Mouse (Mus musculus) MEL (cell line): Measurements from ENCODE around the gene Gapdh. TPM values are rescaled to one million over a fixed set of nuclear protein-coding genes. Genes with fewer than 3 reads are reported as not detected.

Experiments
- DNase-seq: peaks from one replicate; pipeline ENCODE4 v3.0.0; 2011; ENCODE audit warnings: low read depth, low spot score
- H3K27ac ChIP-seq: 2 replicates; pipeline ENCODE4 v1.5.1; 2012; ENCODE audit warnings: low read depth, mild to moderate bottlenecking, control low read depth, low read length, moderate library complexity; ENCODE audit not compliant: control insufficient read depth
- H3K27me3 ChIP-seq, 2 experiments: fragments of 150-350 bp in 1 of 2; sonication (generic) in 1 of 2; 2 replicates each; pipeline ENCODE4 v1.6.1; 2012; ENCODE audit warnings: low read length in 2 of 2, mild to moderate bottlenecking in 2 of 2, improper control_type of control experiment in 1 of 2, moderate library complexity in 1 of 2; ENCODE audit not compliant: insufficient read depth in 2 of 2, control insufficient read depth in 1 of 2
- H3K36me3 ChIP-seq, 2 experiments: 2 replicates each; pipeline ENCODE4 v1.6.1; 2012 to 2014; ENCODE audit warnings: low read length in 2 of 2, improper control_type of control experiment in 1 of 2, inconsistent platforms in 1 of 2, mild to moderate bottlenecking in 1 of 2; ENCODE audit not compliant: insufficient read depth in 2 of 2, control insufficient read depth in 1 of 2
- H3K4me1 ChIP-seq, 2 experiments: fragments of 150-350 bp in 1 of 2; sonication (generic) in 1 of 2; 2 replicates each; pipeline ENCODE4 v1.6.1; 2012; ENCODE audit warnings: low read length in 2 of 2, improper control_type of control experiment in 1 of 2, mild to moderate bottlenecking in 1 of 2; ENCODE audit not compliant: insufficient read depth in 2 of 2, control insufficient read depth in 1 of 2
- H3K4me3 ChIP-seq, 2 experiments: fragments of 150-350 bp in 1 of 2; sonication (generic) in 1 of 2; 2 replicates each; pipeline ENCODE4 v1.5.1; 2012; ENCODE audit warnings: low read depth in 2 of 2, low read length in 2 of 2, mild to moderate bottlenecking in 2 of 2, moderate library complexity in 2 of 2, control low read depth in 1 of 2, improper control_type of control experiment in 1 of 2; ENCODE audit not compliant: control insufficient read depth in 1 of 2, insufficient read depth in 1 of 2
- H3K79me2 ChIP-seq: 2 replicates; pipeline ENCODE4 v1.6.1; 2012; ENCODE audit warnings: mild to moderate bottlenecking, low read length, moderate library complexity; ENCODE audit not compliant: control insufficient read depth, poor library complexity, insufficient read depth
- H3K9ac ChIP-seq: 2 replicates; pipeline ENCODE4 v1.6.1; 2012; ENCODE audit warnings: low read depth, mild to moderate bottlenecking, control low read depth, low read length, moderate library complexity; ENCODE audit not compliant: control insufficient read depth, poor library complexity, severe bottlenecking
- H3K9me3 ChIP-seq: fragments of 150-350 bp; sonication (generic); replicated peaks from 2 replicates; pipeline ENCODE4 v1.6.1; 2012; ENCODE audit warnings: mild to moderate bottlenecking, low read length, improper control_type of control experiment, moderate library complexity; ENCODE audit not compliant: insufficient read depth
- BHLHE40 ChIP-seq: IDR thresholded peaks from 2 replicates; pipeline ENCODE4 v1.6.1; 2012; ENCODE audit warnings: low read depth, mild to moderate bottlenecking, inconsistent platforms, low read length, improper control_type of control experiment, borderline replicate concordance
- CHD2 ChIP-seq: IDR thresholded peaks from 2 replicates; pipeline ENCODE4 v1.6.1; 2011; ENCODE audit warnings: low read length, improper control_type of control experiment
- CTCF ChIP-seq, 3 experiments: IDR thresholded peaks in 2 of 3; conservative IDR thresholded peaks in 1 of 3; 2 replicates each; pipeline ENCODE4 v1.5.1; 2011 to 2012; ENCODE audit warnings: low read length in 3 of 3, low read depth in 2 of 3, mild to moderate bottlenecking in 2 of 3, improper control_type of control experiment in 1 of 3, inconsistent platforms in 1 of 3, mixed read lengths in 1 of 3, moderate library complexity in 1 of 3; ENCODE audit not compliant: control insufficient read depth in 1 of 3, insufficient read depth in 1 of 3, poor library complexity in 1 of 3, severe bottlenecking in 1 of 3
- E2F4 ChIP-seq: IDR thresholded peaks from 2 replicates; pipeline ENCODE4 v1.6.1; 2011; ENCODE audit warnings: low read depth, low read length, improper control_type of control experiment, borderline replicate concordance
- ELF1 ChIP-seq: IDR thresholded peaks from 2 replicates; pipeline ENCODE4 v1.6.1; 2014; ENCODE audit warnings: low read depth, mild to moderate bottlenecking, inconsistent platforms, low read length, improper control_type of control experiment, moderate library complexity
- ETS1 ChIP-seq: IDR thresholded peaks from 2 replicates; pipeline ENCODE4 v1.6.1; 2012; ENCODE audit warnings: low read depth, mild to moderate bottlenecking, inconsistent platforms, low read length, improper control_type of control experiment, moderate library complexity
- GABPA ChIP-seq: IDR thresholded peaks from 2 replicates; pipeline ENCODE4 v1.6.1; 2012; ENCODE audit warnings: low read depth, mild to moderate bottlenecking, inconsistent platforms, low read length, improper control_type of control experiment, moderate library complexity
- GATA1 ChIP-seq: IDR thresholded peaks from 2 replicates; pipeline ENCODE4 v1.6.1; 2011; ENCODE audit warnings: low read depth, low read length, improper control_type of control experiment
- HCFC1 ChIP-seq: IDR thresholded peaks from 2 replicates; pipeline ENCODE4 v1.6.1; 2012; ENCODE audit warnings: low read depth, mild to moderate bottlenecking, inconsistent platforms, low read length, improper control_type of control experiment, moderate library complexity
- KAT2A ChIP-seq: conservative IDR thresholded peaks from 2 replicates; pipeline ENCODE4 v1.6.1; 2012; ENCODE audit warnings: low read depth, low read length, improper control_type of control experiment, inconsistent platforms
- MAFK ChIP-seq: IDR thresholded peaks from 2 replicates; pipeline ENCODE4 v1.6.1; 2011; ENCODE audit warnings: low read depth, mild to moderate bottlenecking, low read length, improper control_type of control experiment, borderline replicate concordance
- MAZ ChIP-seq: IDR thresholded peaks from 2 replicates; pipeline ENCODE4 v1.6.1; 2012; ENCODE audit warnings: low read depth, mild to moderate bottlenecking, inconsistent platforms, low read length, improper control_type of control experiment
- MEF2A ChIP-seq: IDR thresholded peaks from 2 replicates; pipeline ENCODE4 v1.6.1; 2014; ENCODE audit warnings: low read depth, mild to moderate bottlenecking, inconsistent platforms, low read length, improper control_type of control experiment; ENCODE audit not compliant: poor library complexity, insufficient replicate concordance, severe bottlenecking; ENCODE audit errors: extremely low read depth
- MXI1 ChIP-seq: IDR thresholded peaks from 2 replicates; pipeline ENCODE4 v1.6.1; 2011; ENCODE audit warnings: mild to moderate bottlenecking, low read depth, low read length, improper control_type of control experiment
- MYB ChIP-seq: IDR thresholded peaks from 2 replicates; pipeline ENCODE4 v1.6.1; 2011; ENCODE audit warnings: mild to moderate bottlenecking, low read depth, low read length, improper control_type of control experiment
- MYC ChIP-seq: IDR thresholded peaks from 2 replicates; pipeline ENCODE4 v1.6.1; 2011; ENCODE audit warnings: low read depth, mild to moderate bottlenecking, low read length, improper control_type of control experiment, moderate library complexity
- NELFE ChIP-seq: IDR thresholded peaks from 2 replicates; pipeline ENCODE4 v1.6.1; 2011; ENCODE audit warnings: low read depth, low read length, improper control_type of control experiment
- NRF1 ChIP-seq: IDR thresholded peaks from 2 replicates; pipeline ENCODE4 v1.6.1; 2014; ENCODE audit warnings: low read depth, mild to moderate bottlenecking, inconsistent platforms, low read length, improper control_type of control experiment, moderate library complexity; ENCODE audit not compliant: poor library complexity, insufficient read depth, severe bottlenecking
- POLR2AphosphoS5 ChIP-seq: IDR thresholded peaks from 2 replicates; pipeline ENCODE4 v1.6.1; 2012; ENCODE audit warnings: low read depth, borderline replicate concordance, mild to moderate bottlenecking, inconsistent platforms, low read length, moderate library complexity, mixed read lengths
- RAD21 ChIP-seq: IDR thresholded peaks from 2 replicates; pipeline ENCODE4 v1.6.1; 2011; ENCODE audit warnings: mild to moderate bottlenecking, low read depth, low read length, improper control_type of control experiment
- RCOR1 ChIP-seq: IDR thresholded peaks from 2 replicates; pipeline ENCODE4 v1.6.1; 2012; ENCODE audit warnings: low read depth, mild to moderate bottlenecking, inconsistent platforms, low read length, improper control_type of control experiment
- SIN3A ChIP-seq: IDR thresholded peaks from 2 replicates; pipeline ENCODE4 v1.6.1; 2012; ENCODE audit warnings: low read length, improper control_type of control experiment, inconsistent platforms
- TAL1 ChIP-seq: IDR thresholded peaks from 2 replicates; pipeline ENCODE4 v1.6.1; 2012; ENCODE audit warnings: mild to moderate bottlenecking, inconsistent platforms, low read length, moderate library complexity, mixed read lengths
- TBP ChIP-seq: IDR thresholded peaks from 2 replicates; pipeline ENCODE4 v1.8.0; 2011; ENCODE audit warnings: low read depth, low read length, improper control_type of control experiment
- UBTF ChIP-seq: IDR thresholded peaks from 2 replicates; pipeline ENCODE4 v1.6.1; 2012; ENCODE audit warnings: low read depth, mild to moderate bottlenecking, inconsistent platforms, low read length, improper control_type of control experiment, moderate library complexity, borderline replicate concordance; ENCODE audit not compliant: insufficient read depth
- USF1 ChIP-seq: IDR thresholded peaks from 2 replicates; pipeline ENCODE4 v1.6.1; 2014; ENCODE audit warnings: low read depth, mild to moderate bottlenecking, inconsistent platforms, low read length, improper control_type of control experiment, moderate library complexity
- USF2 ChIP-seq, 2 experiments: IDR thresholded peaks; 2 replicates each; pipeline ENCODE4 v1.6.1; 2011 to 2012; ENCODE audit warnings: improper control_type of control experiment in 2 of 2, low read length in 2 of 2, borderline replicate concordance in 1 of 2, inconsistent platforms in 1 of 2, low read depth in 1 of 2, mild to moderate bottlenecking in 1 of 2; ENCODE audit not compliant: insufficient read depth in 1 of 2
- ZC3H11A ChIP-seq: IDR thresholded peaks from 2 replicates; pipeline ENCODE4 v1.6.1; 2012; ENCODE audit warnings: low read depth, mild to moderate bottlenecking, inconsistent platforms, low read length, improper control_type of control experiment
- ZKSCAN1 ChIP-seq: IDR thresholded peaks from 2 replicates; pipeline ENCODE4 v1.6.1; 2012; ENCODE audit warnings: low read depth, mild to moderate bottlenecking, inconsistent platforms, low read length, improper control_type of control experiment, moderate library complexity
- ZMIZ1 ChIP-seq: IDR thresholded peaks from 2 replicates; pipeline ENCODE4 v1.6.1; 2012; ENCODE audit warnings: low read depth, mild to moderate bottlenecking, inconsistent platforms, low read length, improper control_type of control experiment, moderate library complexity
- ZNF384 ChIP-seq: IDR thresholded peaks from 2 replicates; pipeline ENCODE4 v1.6.1; 2012; ENCODE audit warnings: low read depth, mild to moderate bottlenecking, inconsistent platforms, low read length, improper control_type of control experiment
- polyA plus RNA-seq, 2 experiments: library from polyadenylated mRNA; stranded (reverse) in 1 of 2; unstranded in 1 of 2; fragments of >175 nt in 1 of 2; fragments of >200 nt in 1 of 2; gene quantifications; 2 replicates each; pipeline versions ENCODE4 v1.2.1 to v1.2.4; 2012; ENCODE audit warnings: low replicate concordance in 2 of 2, low read depth in 1 of 2; ENCODE audit not compliant: insufficient read length in 2 of 2, insufficient read depth in 1 of 2, missing spikeins in 1 of 2
- total RNA-seq: library from RNA; depleted of rRNA; stranded (reverse); fragments of 300-350 nt; gene quantifications from 2 replicates; pipeline ENCODE4 v1.2.3, GENCODE M21; 2012

Gapdh gene
- total and polyA plus RNA-seq, 3 experiments: 723 to 1,834 TPM; not detected in 1

DNA sequence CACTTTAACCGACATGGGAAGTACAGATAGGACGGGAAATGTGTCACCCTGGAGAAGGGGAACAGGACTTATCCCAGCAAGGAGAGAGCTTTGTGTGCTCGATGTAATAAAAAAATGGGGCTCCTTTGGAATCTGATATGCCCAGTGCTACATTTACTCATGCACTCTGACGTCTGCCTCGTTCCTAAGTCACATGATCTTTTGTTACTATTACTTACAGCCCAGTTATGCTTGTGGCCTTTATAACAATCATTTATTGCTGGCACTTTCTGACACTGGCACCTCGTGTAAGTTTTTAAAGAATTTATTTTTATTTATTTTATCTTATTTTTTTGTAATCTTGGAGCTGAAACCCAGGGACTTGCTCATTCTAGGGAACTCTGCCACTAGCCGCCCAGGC is 27.1 kb upstream of the Gapdh start:
- Histone ChIP-seq H3K27ac (peak overlapping the region; percentile 100), H3K27me3 (no peaks in the 10 kb centered on the region), H3K9me3 (no peaks in the 10 kb centered on the region), H3K79me2 (peaks cover 34% of the 10 kb centered on the region), H3K36me3 (peaks cover 13 to 19% of the 10 kb centered on the region in 2 experiments), H3K4me1 (peaks cover 3 to 11% of the 10 kb centered on the region in 2 experiments; a peak in 3 of 4 replicates), H3K4me3 (peak overlapping the region; percentile 2 to 90; a peak in 3 of 4 replicates), H3K9ac (peak overlapping the region; percentile 99)
- TF ChIP-seq MYB: no peak
- no peak for TF ChIP-seq MEF2A
- no peak for TF ChIP-seq ZC3H11A
- TF ChIP-seq RAD21: no peak
- no peak for TF ChIP-seq RCOR1
- no peak for TF ChIP-seq ELF1
- no peak for TF ChIP-seq UBTF
- no peak for TF ChIP-seq ZKSCAN1
- no peak for TF ChIP-seq MAZ
- TF ChIP-seq TBP: no peak; the same call in 1 of the 2 replicates
- peak in 1 of 2 experiments; percentile 27; a peak in 1 of 4 replicates for TF ChIP-seq USF2 (IDR thresholded peaks at IDR 0.05; ENCODE audit: borderline replicate concordance in 1 of 2, insufficient read depth in 1 of 2, low read depth in 1 of 2, low read length in 2 of 2)
- TF ChIP-seq CHD2: no peak
- no peak for TF ChIP-seq MYC
- peak; percentile 45; the same call in 1 of the 2 replicates for TF ChIP-seq GATA1
- no peak for TF ChIP-seq BHLHE40
- peak; percentile 46; the same call in 1 of the 2 replicates for TF ChIP-seq HCFC1
- TF ChIP-seq ETS1: 0 out of 2 replicates have a peak, but pooled peaks have one; percentile 12
- no peak; the same call in 1 of the 2 replicates for TF ChIP-seq SIN3A
- TF ChIP-seq USF1: peak; percentile 85
- TF ChIP-seq ZMIZ1: no peak
- no peak for TF ChIP-seq E2F4
- TF ChIP-seq MAFK: no peak
- no peak for TF ChIP-seq POLR2AphosphoS5
- TF ChIP-seq MXI1: no peak
- TF ChIP-seq CTCF (IDR thresholded peaks at IDR 0.05 in 2 of 3, conservative IDR thresholded peaks at IDR 0.05 in 1 of 3; ENCODE audit: control insufficient read depth in 1 of 3, insufficient read depth in 1 of 3, low read depth in 2 of 3, low read length in 3 of 3, poor library complexity in 1 of 3, severe bottlenecking in 1 of 3): no peak
- no peak for TF ChIP-seq NRF1
- TF ChIP-seq KAT2A: no peak
- TF ChIP-seq ZNF384: peak; percentile 67
- no peak for TF ChIP-seq NELFE
- TF ChIP-seq TAL1: no peak
- no peak for TF ChIP-seq GABPA
- peak; percentile 71 for DNase-seq
